Mouse (Mus musculus) T-cell, adult 2 months (primary cell): ENCODE measurements around the gene Tiparp.

Source experiments
- DNase-seq: peaks from one replicate; pipeline ENCODE4 v3.0.0; 2022; ENCODE audit warnings: low spot score

The Tiparp gene

GRCm38 (mm10) chr3:65529471-65530215 lies 1.4 kb downstream of the Tiparp start:
- DNase-seq = peak; percentile 53

- DNase-seq = no peak
Observed at GRCm38 (mm10) chr3:65533014-65533413, 4.8 kb downstream of the Tiparp start.

- DNase-seq = no peak
Observed at GRCm38 (mm10) chr3:65533598-65533997, 5.4 kb downstream of the Tiparp start.

- DNase-seq = no peak
Observed at GRCm38 (mm10) chr3:65534488-65534887, 6.3 kb downstream of the Tiparp start.

- no peak for DNase-seq
Observed at GRCm38 (mm10) chr3:65535087-65535761, 7.0 kb downstream of the Tiparp start.

- DNase-seq = peak; percentile 24
Observed at GRCm38 (mm10) chr3:65537288-65537687, 9.1 kb downstream of the Tiparp start.

GRCm38 (mm10) chr3:65540906-65541551 lies 12.8 kb downstream of the Tiparp start:
- no peak for DNase-seq

GRCm38 (mm10) chr3:65541552-65541935 lies 13.3 kb downstream of the Tiparp start:
- no peak for DNase-seq

GRCm38 (mm10) chr3:65549785-65550184 lies 21.6 kb downstream of the Tiparp start:
- DNase-seq = no peak

GRCm38 (mm10) chr3:65551065-65551464 lies 22.9 kb downstream of the Tiparp start:
- no peak for DNase-seq

GRCm38 (mm10) chr3:65554633-65555032 lies 26.4 kb downstream of the Tiparp start:
- no peak for DNase-seq

GRCm38 (mm10) chr3:65558679-65559078 lies 30.5 kb downstream of the Tiparp start:
- DNase-seq = no peak

GRCm38 (mm10) chr3:65562212-65562611 lies 34.0 kb downstream of the Tiparp start:
- DNase-seq = no peak

GRCm38 (mm10) chr3:65562694-65563093 lies 34.5 kb downstream of the Tiparp start:
- no peak for DNase-seq

- DNase-seq = no peak
Observed at GRCm38 (mm10) chr3:65563926-65564624, 35.9 kb downstream of the Tiparp start.

GRCm38 (mm10) chr3:65565632-65566300 lies 37.6 kb downstream of the Tiparp start:
- no peak for DNase-seq

GRCm38 (mm10) chr3:65569941-65570340 lies 41.7 kb downstream of the Tiparp start:
- DNase-seq = no peak

- no peak for DNase-seq
Observed at GRCm38 (mm10) chr3:65573516-65573915, 45.3 kb downstream of the Tiparp start.

GRCm38 (mm10) chr3:65577602-65578001 lies 49.4 kb downstream of the Tiparp start:
- DNase-seq = no peak

- no peak for DNase-seq
Observed at GRCm38 (mm10) chr3:65579260-65579921, 51.2 kb downstream of the Tiparp start.

- DNase-seq = no peak
Observed at GRCm38 (mm10) chr3:65581596-65581995, 53.4 kb downstream of the Tiparp start.
